Mouse (Mus musculus) embryonic facial prominence, embryonic 11.5 days (tissue): ENCODE measurements at regions not wholly inside any gene's neighbourhood (a gene's known extent, or its start where the extent isn't known, plus 50 kb on each side); places are given as distances from the start of the nearest gene placed in this dataset.
A peak's percentile ranks its signal among the peaks of the same experiment; 100 is the strongest.

Source experiments
- ATAC-seq: fragments of 200-750 bp; cut with Nextera tagmentation; replicated peaks from 2 replicates; pipeline ENCODE4 v1.8.0; 2017; ENCODE audit warnings: low read depth; ENCODE audit not compliant: insufficient number of reproducible peaks, low FRiP score, low TSS enrichment
- DNase-seq: peaks from one replicate; pipeline ENCODE4 v3.0.0-alpha.2; 2015; ENCODE audit warnings: low spot score
- H3K27ac ChIP-seq: fragments of 300-500 bp; sonication (generic); replicated peaks from 2 replicates; pipeline ENCODE4 v1.5.1; 2014; ENCODE audit warnings: mild to moderate bottlenecking, low read depth, low read length, control low read depth
- H3K27me3 ChIP-seq: fragments of 300-500 bp; sonication (generic); 2 replicates; pipeline ENCODE4 v1.6.1; 2014; ENCODE audit warnings: mild to moderate bottlenecking, low read length, moderate library complexity, mixed read lengths; ENCODE audit not compliant: control insufficient read depth, insufficient read depth
- H3K36me3 ChIP-seq: fragments of 300-500 bp; sonication (generic); replicated peaks from 2 replicates; pipeline ENCODE4 v1.6.1; 2014; ENCODE audit warnings: low read depth, mild to moderate bottlenecking, low read length, moderate library complexity, mixed read lengths; ENCODE audit not compliant: control insufficient read depth, insufficient read depth
- H3K4me1 ChIP-seq: fragments of 300-500 bp; sonication (generic); 2 replicates; pipeline ENCODE4 v1.6.1; 2014; ENCODE audit warnings: low read length, mixed read lengths; ENCODE audit not compliant: control insufficient read depth, insufficient read depth
- H3K4me2 ChIP-seq: fragments of 300-500 bp; sonication (generic); 2 replicates; pipeline ENCODE4 v1.6.1; 2014; ENCODE audit warnings: low read depth, mild to moderate bottlenecking, control low read depth, low read length, moderate library complexity
- H3K4me3 ChIP-seq: fragments of 300-500 bp; sonication (generic); 2 replicates; pipeline ENCODE4 v1.5.1; 2014; ENCODE audit warnings: low read depth, low read length, control low read depth
- H3K9ac ChIP-seq: fragments of 300-500 bp; sonication (generic); replicated peaks from 2 replicates; pipeline ENCODE4 v1.6.1; 2014; ENCODE audit warnings: mild to moderate bottlenecking, control low read depth, low read length
- H3K9me3 ChIP-seq: fragments of 300-500 bp; sonication (generic); replicated peaks from 2 replicates; pipeline ENCODE4 v1.6.1; 2016; ENCODE audit warnings: mild to moderate bottlenecking, low read length, inconsistent platforms, mixed read lengths; ENCODE audit not compliant: control insufficient read depth
- WGBS: fragments of 180-500 bp; shearing (Covaris S2); extraction: QIAGEN DNeasy Blood & Tissue Kit; methylation state at CpG from one replicate; pipeline ENCODE4 v1.1.7; 2014; 5-methylcytosine and 5-hydroxymethylcytosine counted together

- H3K9ac ChIP-seq = no peak overlapping the region
- no peaks in the 10 kb centered on the region for H3K4me1 ChIP-seq
- no peak overlapping the region for H3K27ac ChIP-seq
- peak; percentile 65; the same call in 1 of the 2 replicates for ATAC-seq
- no peaks in the 10 kb centered on the region for H3K27me3 ChIP-seq
- no peaks in the 10 kb centered on the region for H3K36me3 ChIP-seq
- WGBS = 47% methylated on average over 8 of the region's 8 CpGs
- H3K9me3 ChIP-seq = peaks cover 2% of the 10 kb centered on the region; the same call in 1 of the 2 replicates
- H3K4me2 ChIP-seq = no peak overlapping the region
- peak; percentile 33 for DNase-seq
- H3K4me3 ChIP-seq = no peak overlapping the region
These were observed 105.2 kb downstream of the Lrig3 start for GRCm38 (mm10) chr10:126070984-126071713.

GRCm38 (mm10) chr10:126071714-126072057 lies 105.7 kb downstream of the Lrig3 start:
- Histone ChIP-seq H3K9ac (no peak overlapping the region), H3K27ac (no peak overlapping the region), H3K9me3 (no peaks in the 10 kb centered on the region), H3K4me2 (no peak overlapping the region), H3K27me3 (no peaks in the 10 kb centered on the region), H3K4me1 (no peaks in the 10 kb centered on the region), H3K36me3 (no peaks in the 10 kb centered on the region), H3K4me3 (no peak overlapping the region)
- ATAC-seq = no peak
- WGBS = 66% methylated on average over 3 of the region's 3 CpGs
- DNase-seq = no peak

GRCm38 (mm10) chr10:126077313-126077966 lies 111.5 kb downstream of the Lrig3 start:
- Histone ChIP-seq H3K9ac (no peak overlapping the region), H3K27me3 (no peaks in the 10 kb centered on the region), H3K36me3 (no peaks in the 10 kb centered on the region), H3K27ac (no peak overlapping the region), H3K9me3 (no peaks in the 10 kb centered on the region), H3K4me1 (no peaks in the 10 kb centered on the region), H3K4me3 (no peak overlapping the region), H3K4me2 (no peak overlapping the region)
- WGBS = 78% methylated on average over 1 of the region's 1 CpGs
- ATAC-seq = no peak
- no peak for DNase-seq

DNA sequence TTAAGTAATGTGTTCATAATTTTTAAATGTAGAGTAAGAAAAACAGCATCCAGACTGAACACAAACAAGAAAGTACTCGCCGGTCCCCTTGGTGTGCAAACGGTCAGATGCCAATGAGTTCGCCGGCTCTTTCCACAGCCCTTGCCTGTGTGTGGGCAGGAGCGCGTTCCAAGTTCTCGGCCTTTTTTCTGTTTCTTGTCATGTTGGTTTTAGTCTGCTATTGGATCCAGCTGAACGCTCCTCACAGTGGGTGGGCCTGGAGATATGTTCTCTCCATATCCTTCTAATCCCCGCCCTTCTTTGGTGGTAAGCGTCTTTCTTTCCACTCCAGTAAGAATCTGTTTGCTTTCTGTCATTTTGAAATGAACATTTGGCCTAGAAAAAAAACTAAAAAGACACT lies 116.6 kb downstream of the Lrig3 start:
- DNase-seq (peak; percentile 38), ATAC-seq (no peak)
- H3K4me3 ChIP-seq = no peak overlapping the region
- H3K9me3 ChIP-seq = no peaks in the 10 kb centered on the region
- no peaks in the 10 kb centered on the region for H3K4me1 ChIP-seq
- H3K4me2 ChIP-seq = no peak overlapping the region
- H3K36me3 ChIP-seq = no peaks in the 10 kb centered on the region
- no peak overlapping the region for H3K9ac ChIP-seq
- 64% methylated on average over 11 of the region's 11 CpGs for WGBS
- H3K27me3 ChIP-seq = no peaks in the 10 kb centered on the region
- no peak overlapping the region for H3K27ac ChIP-seq

GRCm38 (mm10) chr10:126086684-126087083 lies 120.7 kb downstream of the Lrig3 start:
- WGBS = 84% methylated on average over 5 of the region's 5 CpGs
- no peaks in the 10 kb centered on the region for H3K9me3 ChIP-seq
- H3K27me3 ChIP-seq = no peaks in the 10 kb centered on the region
- no peak overlapping the region for H3K4me3 ChIP-seq
- H3K9ac ChIP-seq = no peak overlapping the region
- no peak overlapping the region for H3K27ac ChIP-seq
- no peak overlapping the region for H3K4me2 ChIP-seq
- ATAC-seq (no peak), DNase-seq (peak; percentile 12)
- H3K4me1 ChIP-seq = no peaks in the 10 kb centered on the region
- no peaks in the 10 kb centered on the region for H3K36me3 ChIP-seq

- no peak for ATAC-seq
- H3K4me3 ChIP-seq = no peak overlapping the region
- H3K4me1 ChIP-seq = no peaks in the 10 kb centered on the region
- H3K9me3 ChIP-seq = no peaks in the 10 kb centered on the region
- DNase-seq = peak; percentile 52
- 78% methylated on average over 16 of the region's 16 CpGs for WGBS
- no peaks in the 10 kb centered on the region for H3K36me3 ChIP-seq
- H3K4me2 ChIP-seq = no peak overlapping the region
- H3K27ac ChIP-seq = no peak overlapping the region
- no peak overlapping the region for H3K9ac ChIP-seq
- no peaks in the 10 kb centered on the region for H3K27me3 ChIP-seq
These were observed 128.4 kb downstream of the Lrig3 start for GRCm38 (mm10) chr10:126094238-126094880.

DNA sequence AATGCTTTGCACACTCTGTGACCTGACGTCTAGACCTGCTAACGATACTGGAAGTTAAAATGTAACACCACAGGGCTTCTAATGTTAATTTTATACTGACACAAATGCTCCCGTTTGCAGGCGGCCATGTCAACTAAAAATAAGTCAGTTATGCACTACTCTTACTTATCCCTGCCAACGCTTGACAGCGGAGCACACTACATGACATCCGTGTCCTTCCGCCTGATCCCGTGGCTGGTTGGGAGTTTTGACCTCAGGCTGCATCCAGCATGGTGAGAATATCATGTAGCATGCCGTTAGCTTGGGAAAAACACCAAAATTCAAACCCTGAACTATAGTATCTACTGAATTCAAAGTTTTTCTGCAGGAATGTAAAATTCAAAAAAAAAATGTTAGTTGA lies 131.9 kb downstream of the Lrig3 start:
- Histone ChIP-seq H3K36me3 (no peaks in the 10 kb centered on the region), H3K4me1 (no peaks in the 10 kb centered on the region), H3K9me3 (no peaks in the 10 kb centered on the region), H3K27me3 (no peaks in the 10 kb centered on the region), H3K4me2 (no peak overlapping the region), H3K4me3 (no peak overlapping the region), H3K27ac (no peak overlapping the region), H3K9ac (no peak overlapping the region)
- no peak for ATAC-seq
- WGBS = 83% methylated on average over 10 of the region's 10 CpGs
- DNase-seq = no peak

- DNase-seq = no peak
- Histone ChIP-seq H3K27ac (no peak overlapping the region), H3K4me2 (no peak overlapping the region), H3K4me3 (no peak overlapping the region), H3K4me1 (no peaks in the 10 kb centered on the region), H3K36me3 (no peaks in the 10 kb centered on the region), H3K9ac (no peak overlapping the region), H3K9me3 (no peaks in the 10 kb centered on the region), H3K27me3 (no peaks in the 10 kb centered on the region)
- ATAC-seq = no peak
- 87% methylated on average over 15 of the region's 15 CpGs for WGBS
These were observed 136.9 kb downstream of the Lrig3 start for GRCm38 (mm10) chr10:126102876-126103275.
